Mouse (Mus musculus) hindlimb bud, embryonic 11.5 days (tissue): ENCODE measurements at regions not wholly inside any gene's neighbourhood (a gene's known extent, or its start where the extent isn't known, plus 50 kb on each side); places are given as distances from the start of the nearest gene placed in this dataset.
"Not testable (repeated sequence)": the region's sequence is repeated elsewhere in the genome, so short reads cannot be mapped to it uniquely, and the experiment has no call there.

Source experiments
- DNase-seq: peaks from one replicate; pipeline ENCODE4 v3.0.0-alpha.2; 2012; ENCODE audit warnings: low read depth, low spot score; ENCODE audit errors: extremely low spot score

DNA sequence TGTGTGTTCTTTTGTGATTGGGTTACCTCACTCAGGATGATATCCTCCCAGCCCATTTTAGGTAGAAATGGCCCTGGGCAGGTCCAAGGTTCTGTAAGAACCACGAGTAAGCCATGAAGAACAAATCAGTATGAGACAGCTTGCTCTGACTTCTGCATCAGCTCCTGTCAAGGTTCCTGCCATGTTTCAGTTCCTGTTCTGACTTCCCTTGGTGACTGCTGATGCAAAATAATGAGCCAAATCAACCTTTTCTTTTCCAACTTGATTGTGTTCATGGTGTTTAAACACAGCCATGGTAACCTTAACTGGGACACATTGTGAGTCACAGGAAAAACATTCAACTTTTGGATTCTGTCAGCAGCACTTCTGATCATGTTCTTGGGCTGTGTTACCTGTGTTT, 667.4 kb upstream of the Igfbp7 start:
- no peak for DNase-seq

DNA sequence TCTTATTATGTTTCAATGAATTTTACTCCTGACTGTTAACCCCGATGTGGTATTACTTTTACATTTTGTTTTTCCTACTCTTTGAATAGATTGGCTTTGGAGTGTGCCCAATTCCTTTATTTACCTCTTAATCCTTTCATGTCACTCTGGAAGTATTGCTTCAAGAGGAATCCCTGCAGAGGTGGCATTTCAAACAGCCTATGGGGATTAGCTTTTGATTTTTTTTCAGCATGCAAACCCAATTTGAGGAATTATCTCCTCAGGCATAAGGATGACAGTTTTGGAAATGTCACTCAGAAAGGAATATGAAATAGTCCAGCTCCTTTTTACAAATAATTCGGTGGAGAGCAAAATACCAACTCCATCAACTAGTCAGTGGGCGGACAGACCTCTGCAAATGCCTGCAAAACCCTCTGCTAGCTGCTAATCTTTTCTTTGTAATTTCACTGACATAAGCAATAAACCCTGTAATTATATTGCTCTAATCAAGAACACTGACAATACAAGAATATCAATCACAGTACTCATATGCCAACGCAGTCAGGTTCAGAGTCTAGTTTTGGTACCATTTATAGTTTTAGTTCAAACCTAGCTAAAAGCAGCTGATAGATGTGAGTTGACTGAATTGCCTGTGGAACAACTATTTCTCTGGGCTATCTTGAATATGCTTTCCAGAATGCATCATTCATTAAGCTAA, 624.9 kb upstream of the Igfbp7 start:
- DNase-seq: no peak

DNA sequence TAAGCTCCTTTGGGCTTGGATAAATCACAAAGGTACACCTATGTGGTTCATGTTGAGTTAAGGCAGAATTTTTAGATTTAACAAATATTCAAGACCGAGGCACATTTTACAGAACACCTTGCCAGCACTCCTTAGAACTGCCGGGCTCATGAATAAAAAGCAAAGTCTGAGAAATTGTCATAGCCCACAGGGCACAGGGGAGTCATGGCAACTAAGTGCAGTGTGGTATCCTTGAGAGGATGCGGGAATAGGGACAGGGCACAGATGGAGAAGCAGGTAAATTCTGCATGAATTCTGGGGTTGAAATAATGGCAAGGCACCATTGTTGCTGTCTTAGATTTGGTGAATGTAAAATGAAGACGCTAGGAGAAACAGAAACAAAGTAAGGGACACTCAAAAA, 609.7 kb upstream of the Igfbp7 start:
- DNase-seq: no peak

DNA sequence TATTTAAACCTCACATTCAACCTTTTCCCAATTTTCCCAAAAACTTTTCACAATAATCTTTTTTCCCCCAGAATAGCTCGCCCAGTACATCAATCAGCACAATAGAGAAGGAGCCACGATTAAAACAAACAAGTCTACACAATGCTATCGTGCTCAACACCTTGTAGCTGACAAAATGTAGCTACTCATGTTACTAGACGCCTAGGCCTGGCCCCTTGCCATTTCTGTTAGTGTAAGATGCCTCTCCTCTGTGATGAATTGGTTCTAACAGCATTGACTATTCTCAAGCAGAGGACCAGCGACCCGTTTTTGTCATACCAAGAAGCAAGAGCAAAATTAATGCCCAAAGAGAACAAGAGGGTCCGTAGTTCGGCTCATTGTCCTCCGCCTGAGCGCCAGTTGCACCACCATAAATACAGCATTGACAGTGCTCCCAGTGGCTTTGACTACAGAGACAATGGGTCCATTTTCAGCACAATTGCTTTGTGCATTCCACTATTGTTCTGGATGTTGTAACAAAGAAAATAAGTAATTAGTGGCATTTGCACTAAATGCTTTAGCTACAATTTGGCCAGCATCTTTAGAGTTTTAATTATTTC, 578.7 kb upstream of the Igfbp7 start:
- no peak for DNase-seq

DNA sequence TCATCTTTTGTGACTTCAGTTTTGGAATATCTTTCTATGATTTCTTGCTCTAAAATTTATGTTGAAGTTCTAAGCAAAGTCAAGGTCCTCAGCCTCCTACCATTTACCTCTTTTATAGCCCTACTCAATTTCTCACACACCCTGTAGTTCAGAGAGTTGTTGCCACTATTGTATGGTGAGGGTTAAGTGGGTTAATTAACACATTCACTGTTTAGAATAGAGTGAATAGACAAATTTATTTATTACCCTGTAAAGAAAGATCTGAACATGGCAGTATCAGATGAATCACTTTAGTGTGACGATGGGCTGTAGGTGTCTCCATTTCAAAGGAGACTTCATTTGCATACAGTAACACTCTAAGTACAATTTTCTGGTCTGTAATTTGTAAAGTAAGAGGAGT, 577.4 kb upstream of the Igfbp7 start:
- DNase-seq: no peak

DNA sequence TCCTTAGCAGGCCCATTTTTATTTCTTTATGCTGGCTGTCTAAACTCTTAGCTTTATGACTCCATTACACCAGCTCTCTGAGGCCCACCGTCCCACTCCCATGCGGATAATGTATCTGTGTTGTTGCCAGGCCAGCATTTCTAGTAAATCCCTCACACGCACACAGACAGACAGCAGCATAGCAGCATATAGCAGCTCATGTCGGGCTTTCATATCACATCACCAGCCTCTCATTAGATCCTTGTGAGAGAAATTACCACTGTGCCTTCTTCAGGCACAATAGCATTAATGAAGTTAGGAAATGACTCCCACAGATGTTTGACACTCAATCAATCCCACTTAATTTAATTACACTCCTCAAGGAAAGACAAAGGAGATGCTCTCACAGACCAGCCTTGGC, 532.2 kb upstream of the Igfbp7 start:
- DNase-seq: not testable (repeated sequence)

DNA sequence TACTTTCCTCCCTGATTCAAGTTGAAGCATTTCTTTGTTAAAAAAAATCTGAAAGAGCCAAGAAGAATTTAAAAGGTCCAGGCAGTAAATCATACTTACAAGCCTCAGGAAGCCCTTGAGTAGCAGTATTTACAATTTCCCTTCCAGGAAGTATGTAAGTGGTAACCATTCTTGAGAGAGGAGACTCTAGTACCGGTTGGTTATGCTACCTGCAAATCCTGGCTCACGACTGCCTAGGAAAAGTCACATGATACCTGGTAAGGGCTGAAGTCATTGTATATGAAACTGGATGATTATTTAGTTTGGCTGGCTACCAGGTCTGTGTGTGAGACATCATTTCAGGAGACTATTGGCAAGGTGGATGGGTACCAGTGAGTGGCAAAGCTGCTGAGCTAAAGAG, 524.0 kb upstream of the Igfbp7 start:
- no peak for DNase-seq

DNA sequence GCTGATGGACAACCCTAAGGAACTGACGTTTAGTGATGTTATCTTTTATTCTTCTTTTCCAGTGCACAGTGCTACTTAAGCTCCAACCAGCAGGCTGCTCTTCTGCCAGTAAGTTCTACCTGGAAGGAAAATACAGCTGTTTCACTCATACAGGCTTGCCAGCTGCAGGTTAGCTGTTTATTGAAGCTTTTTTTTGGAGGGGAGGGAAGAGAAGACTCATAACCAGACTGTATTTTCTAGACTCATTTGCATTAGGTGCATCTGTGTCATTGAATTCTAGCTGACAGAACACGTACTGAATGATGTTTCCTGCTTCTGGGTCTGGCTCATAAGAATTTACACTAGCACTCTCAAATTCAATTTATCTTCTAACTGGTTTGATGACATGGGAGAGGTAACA, 513.3 kb upstream of the Igfbp7 start:
- DNase-seq: no peak

DNA sequence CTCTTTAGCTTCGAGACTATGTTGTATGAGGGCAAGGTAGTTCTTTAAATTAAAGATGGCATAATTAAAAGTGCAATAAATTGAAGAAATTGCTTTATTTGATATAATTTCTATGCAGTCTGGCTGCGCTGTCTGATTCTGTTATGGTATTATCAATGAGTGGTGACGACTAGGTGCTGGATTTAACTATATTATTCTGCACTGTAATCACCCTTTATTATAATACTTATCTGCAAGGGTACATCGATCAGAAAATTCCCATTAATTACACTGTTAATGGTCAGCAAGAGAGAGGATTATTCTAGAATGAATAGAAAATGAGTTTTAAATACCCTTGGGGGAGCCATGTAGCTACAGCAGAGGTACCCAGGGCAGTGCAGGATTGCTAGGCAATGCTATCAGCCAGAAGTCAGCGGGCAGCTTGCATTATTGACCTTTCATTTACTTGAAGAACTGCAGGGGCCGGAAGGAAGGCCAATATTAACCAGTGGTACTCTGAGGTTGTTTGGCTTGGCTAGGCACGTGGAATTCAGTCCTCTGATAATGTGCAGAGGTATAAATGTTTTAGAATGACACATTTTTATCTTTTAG, 509.3 kb upstream of the Igfbp7 start:
- DNase-seq: no peak

DNA sequence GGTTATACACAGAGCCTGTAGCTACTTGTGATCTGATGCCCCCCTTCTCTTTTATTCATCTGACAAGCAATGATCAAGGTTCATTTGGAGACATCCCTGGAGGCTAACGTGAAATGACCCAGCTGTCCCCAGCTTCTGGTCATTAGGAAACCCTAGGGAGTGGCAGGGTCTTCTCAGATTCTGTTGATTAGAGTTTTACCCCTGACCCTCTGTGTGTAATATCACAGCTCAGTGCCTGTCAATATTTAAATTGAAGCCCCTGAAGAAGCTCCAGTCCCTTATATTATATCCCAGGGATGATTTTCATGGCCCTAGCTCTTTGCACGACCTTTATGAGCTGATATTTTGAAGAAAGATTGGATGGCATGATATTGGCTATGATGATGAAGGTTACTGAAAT, 508.5 kb upstream of the Igfbp7 start:
- DNase-seq: no peak

DNA sequence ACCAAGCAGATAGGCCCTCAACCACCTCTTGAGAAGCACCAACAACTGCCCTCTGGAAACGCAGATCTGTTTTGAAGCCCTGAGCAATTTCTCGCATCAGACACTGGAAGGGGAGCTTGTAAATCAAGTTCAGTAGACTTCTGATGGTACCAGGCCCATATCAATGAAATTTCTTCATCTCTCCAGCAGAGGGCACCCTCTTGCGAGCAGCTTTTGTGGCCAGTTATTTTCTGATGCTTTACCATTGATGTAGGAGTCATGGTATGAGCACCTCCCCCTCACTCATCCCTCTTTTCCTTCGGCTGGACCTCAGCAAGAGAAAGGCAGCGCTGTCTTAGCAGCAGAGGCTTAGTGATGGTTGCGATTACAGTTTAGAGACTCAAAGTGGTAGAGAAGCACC, 501.4 kb upstream of the Igfbp7 start:
- peak; percentile 5 for DNase-seq

DNA sequence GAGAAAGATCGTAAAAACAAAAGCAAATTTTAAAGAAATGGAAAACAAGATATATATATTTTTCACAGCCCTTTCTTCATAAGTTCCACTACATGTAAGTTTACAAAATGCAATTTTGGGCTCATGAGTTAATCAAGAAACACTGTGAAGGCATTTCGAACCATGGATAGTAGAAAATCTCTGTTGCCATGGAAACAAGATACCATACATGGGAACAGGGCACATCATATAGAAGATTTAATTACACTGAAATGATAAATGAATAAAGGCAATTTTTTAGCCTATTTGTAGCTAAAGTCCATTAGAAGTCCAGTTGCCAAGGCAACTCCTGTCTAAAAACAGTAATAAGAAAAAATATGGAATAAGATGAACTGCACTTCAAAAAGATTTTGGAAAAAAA, 484.2 kb upstream of the Igfbp7 start:
- not testable (repeated sequence) for DNase-seq

DNA sequence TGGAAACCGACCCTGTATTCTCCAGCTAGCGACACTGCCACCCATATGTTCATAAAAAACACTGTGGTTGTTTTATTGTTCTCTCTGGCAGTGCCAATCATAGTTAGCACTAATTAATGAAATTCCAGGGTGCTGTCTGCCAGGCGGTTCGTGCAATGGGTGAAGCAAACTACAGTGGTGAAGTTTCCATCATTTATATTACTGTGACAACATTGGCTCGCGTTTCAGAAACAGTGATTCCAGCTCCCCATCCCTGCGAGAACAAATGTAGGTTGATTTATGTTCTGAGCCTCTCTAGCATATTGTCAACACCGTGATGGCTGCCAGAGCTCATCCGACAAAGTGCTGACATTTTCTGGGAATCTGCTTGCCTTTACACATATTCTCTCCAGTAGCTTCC, 480.7 kb upstream of the Igfbp7 start:
- DNase-seq: no peak

DNA sequence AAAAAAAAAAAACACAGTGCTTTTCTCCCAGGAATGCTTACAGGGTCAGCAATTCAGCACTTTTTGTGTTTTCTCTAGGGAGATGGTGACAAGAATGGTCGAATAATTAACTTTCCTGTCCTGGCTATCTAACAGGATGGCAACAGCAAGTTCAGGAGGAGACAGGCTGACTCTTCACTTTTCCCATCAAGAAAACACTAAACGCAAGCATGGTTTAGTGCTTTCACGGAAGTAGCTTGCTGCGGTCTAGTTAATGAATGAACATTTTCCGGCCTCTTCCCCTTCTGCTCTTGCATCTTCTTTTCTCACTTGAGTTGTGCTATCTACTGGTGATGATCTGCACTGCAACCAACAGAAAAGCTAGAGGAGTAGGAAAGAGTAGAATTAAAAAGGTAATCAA, 463.6 kb upstream of the Igfbp7 start:
- no peak for DNase-seq

DNA sequence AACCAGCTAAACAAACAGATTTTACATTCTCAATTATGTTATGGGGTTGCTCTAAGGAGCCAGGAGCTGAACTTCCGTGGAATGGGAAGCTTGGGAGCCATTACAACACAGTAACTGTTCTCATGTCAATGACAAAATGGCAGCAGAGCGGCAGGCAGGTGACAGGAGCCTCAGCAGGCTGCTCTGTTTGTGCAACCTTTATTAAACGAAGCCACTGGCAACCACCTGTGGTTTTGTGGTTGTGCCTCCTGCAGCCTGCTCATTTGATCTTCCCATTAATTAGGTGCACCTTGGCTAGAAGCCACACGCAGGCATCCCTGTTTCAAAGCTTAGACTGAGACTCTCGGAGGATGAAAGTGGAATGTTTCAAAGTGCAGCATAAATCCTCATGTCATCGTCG, 457.5 kb upstream of the Igfbp7 start:
- peak; percentile 30 for DNase-seq

DNA sequence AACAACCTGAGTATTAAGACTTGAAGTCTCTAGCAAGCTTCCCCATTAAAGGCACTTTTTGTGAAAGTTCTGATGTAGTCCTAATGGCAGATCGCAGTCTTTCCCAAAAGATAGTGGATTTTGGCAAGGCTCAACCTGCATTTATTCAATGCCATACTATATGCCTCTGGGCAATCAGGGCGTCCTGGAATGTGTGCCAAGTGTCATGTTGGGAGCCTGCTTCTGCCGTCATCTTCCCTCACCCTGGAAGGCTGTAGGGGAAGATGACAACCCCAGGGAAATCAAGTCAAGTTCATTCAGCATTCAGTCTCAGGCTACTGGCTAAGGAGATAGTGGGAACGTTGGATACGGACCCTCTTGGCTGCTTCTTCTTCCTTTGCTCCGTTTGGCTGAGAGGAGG, 447.4 kb upstream of the Igfbp7 start:
- no peak for DNase-seq

DNA sequence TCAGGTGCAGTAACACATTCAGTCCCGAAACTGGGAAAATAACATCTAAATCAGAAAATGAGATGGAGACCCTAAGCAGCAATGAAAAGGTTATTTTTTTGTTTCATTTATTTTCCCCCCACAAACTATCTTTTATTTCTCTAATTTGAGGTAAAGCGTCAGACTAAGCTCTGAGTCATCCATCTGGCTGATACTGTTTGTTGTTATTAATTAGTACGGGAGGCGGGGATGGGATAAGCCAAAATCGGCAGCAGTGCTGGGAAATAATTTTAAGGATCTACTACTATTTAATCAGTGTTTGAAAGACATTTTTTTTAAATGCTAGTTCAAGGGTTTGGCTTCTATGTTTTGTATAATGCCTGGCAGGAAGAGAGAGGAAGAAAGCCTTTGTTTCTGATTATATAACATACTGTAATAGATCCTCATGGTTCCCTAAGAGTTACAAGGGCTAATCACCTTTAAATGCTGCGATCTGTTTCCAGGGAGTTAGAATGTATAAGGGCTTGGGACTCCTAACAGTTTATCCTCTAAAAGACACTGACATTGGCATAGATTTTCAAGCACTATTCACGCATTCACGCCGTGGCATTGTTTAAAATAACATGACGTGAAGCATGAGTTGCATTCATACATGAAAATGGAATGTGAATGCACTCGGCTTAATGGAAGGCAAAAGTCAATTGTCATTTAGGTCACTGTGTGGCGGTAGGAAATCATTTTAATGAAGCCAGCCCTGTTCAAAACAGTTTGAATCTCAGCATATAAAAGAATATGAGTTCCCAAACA, 446.4 kb upstream of the Igfbp7 start:
- no peak for DNase-seq

DNA sequence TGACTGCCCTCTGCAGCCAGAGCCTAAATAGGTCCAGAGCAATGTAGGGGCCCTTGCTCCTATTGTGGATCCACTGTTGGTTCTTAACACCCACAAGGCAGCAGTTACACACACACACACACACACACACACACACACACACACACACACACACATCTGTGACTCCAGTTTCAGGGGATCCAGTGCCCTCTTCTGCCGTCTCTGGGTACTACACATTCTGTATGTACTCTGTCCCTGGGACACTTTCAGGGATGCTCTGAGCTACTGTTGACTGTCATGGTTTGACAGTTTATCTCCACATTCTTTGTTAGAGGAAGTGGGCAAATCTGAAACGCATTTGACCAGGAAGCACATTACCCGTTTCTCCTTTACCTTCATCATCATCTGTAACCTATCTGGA, 443.8 kb upstream of the Igfbp7 start:
- DNase-seq: no peak

DNA sequence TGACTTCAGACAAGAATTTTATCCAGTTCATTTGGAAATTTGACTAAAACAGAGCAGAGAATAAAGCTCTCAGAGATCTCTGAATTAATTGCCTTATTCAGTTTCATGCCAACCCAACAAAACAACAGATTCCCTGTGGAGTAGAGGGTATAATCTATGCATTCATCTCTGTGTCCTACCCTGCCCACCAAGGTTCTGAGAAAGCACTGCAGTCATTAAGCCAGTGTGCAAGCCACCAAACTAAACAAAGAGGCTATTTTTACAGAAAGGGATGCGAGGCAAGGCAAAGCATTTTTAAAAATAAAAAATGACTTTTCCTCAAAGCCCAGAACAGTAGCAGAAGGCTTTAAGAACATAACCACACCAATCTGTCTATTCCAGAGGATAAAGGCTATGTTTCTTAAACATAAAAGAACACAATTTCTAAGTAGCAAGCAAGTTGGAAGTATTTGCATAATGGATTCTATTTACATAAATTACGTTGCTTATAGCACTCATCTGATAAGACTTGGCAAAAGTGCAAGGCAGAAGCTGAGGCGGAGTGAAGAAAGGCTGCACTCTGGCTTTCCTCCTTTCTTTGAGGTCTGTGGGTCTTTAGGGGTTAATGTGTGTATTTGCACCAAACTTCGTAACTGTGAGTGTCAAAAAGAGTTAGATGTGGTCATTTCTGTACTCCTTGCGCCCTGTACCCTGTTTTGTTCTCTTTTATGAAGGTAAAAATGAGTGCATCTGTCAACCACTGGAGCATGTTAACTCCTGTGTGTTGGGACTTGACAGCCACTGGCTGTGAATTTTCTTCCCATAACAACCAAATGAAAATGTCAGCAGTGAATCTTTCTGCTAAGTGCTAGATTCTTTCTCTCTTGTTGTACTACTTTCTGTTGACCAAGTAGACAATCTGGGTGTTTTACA, 430.6 kb upstream of the Igfbp7 start:
- no peak for DNase-seq

DNA sequence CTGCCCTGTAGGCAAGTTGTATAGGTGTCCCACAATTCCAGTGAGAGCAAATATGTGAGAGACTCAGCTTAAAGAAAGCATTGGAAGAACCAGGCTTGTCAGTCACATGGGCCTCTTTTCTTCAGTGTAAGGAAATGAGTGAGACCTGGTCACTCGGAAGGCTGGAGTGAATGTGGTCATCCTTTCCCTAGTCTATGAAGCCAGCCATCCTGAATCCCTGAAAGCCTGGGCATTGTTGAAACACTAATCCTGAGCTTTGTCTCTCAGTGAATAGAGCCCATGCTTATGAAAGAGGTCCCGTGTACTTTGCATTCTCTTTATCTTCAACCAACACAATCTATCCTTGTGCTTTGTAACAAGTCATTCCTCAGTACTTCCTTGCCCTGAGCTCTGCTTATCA, 420.1 kb upstream of the Igfbp7 start:
- DNase-seq: no peak

DNA sequence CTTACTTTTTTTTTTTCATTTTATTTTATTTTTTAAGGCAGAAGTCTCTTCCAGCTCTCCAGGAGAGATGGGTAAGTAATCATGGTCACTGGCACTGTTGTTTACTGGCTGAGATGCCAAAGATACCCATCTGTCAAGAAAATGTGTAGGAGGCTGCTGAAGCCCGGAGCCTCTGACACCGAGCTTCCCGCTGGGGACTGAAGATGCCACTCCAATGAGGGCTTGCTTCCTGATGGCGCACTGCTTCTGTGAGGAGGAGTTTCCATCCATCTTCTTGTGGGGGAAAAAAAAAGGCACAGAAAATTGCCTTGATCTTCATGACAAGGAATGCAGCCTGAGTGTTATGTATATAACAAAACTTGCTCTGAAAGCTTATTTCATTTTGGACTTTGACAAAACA, 418.2 kb upstream of the Igfbp7 start:
- DNase-seq: no peak
